Mouse (Mus musculus) common myeloid progenitor, adult 5-6 weeks (primary cell): ENCODE data around the gene Manf. TPM values are rescaled to one million over a fixed set of nuclear protein-coding genes. Genes with fewer than 3 reads are reported as not detected.

ENCODE experiments used
- ATAC-seq: replicated peaks from 2 replicates; pipeline ENCODE4 v1.8.0; 2016; ENCODE audit warnings: low read depth, mild to moderate bottlenecking, moderate TSS enrichment, inconsistent platforms; ENCODE audit not compliant: poor library complexity, severe bottlenecking
- total RNA-seq: library from RNA; stranded (forward); fragments of 200-1000, 187-1606 nt; gene quantifications from 2 replicates; pipeline ENCODE4 v1.2.3, GENCODE M21; 2017

The Manf gene
- total RNA-seq, 1 experiment from 2014 or later = 160 TPM

DNA sequence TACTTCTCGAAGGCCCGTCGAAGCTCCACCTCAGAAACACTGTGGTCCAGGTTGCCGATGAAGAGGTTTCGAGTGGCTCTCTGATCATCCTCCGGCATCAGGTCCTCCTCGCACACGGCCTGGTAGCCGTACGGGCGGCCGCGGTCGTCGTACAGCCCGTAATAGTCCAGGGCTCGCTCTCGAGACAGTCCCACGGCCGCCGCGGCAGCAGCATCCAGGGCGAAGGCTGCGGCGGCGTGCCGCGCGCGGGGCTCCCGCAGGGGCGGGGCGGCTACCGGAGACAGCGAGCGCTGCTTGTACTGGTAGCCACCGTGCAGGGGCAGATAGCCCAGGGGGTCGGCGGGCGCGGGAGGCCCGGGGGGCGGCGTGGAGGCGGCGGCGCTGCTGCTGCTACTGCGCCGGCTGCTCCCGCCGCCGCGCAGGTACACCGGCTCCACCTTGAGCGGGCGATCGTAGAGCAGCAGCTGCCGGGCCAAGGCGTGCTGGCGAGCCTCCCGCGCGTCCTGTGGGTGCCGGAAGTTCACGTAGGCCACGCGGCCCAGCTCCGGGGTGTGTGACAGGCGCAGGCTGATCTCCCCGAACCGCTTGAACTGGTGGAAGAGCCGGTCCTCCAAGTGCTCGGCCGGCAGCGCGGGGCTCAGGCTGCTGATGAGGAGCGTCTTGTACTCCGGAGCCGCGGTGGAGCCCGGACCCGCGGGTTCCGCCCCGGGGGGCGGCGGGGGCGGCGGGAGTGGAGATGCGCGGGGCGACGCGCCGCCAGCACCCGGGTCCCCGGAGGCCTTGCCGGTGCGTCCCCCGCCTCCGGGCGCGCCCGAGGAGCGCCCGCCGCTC is 5.7 kb downstream of the Manf start:
- ATAC-seq = 0 out of 2 replicates have a peak, but pooled peaks have one; percentile 9

- no peak for ATAC-seq
Measured at GRCm38 (mm10) chr9:106884996-106885900, 6.5 kb downstream of the Manf start.

DNA sequence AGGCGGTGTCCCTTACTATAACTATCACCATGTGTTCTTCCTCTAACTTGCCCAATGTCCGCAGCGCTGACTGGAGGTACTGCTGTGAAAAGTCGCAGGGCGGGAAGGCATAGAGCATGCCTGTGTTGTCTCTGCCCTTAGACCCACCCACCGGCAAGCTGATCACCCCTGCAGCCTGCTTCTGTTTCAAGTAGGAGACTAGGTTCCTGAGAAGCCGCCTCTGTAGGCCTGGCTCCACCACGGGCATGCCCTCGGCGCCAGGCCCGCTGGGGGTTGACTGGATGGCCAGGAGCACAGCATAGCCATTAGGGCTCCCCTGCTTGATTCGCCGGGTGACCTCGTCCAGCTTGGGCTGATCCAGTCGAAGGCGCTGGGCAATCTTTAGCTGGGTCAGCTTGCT is 7.5 kb downstream of the Manf start:
- ATAC-seq = no peak

DNA sequence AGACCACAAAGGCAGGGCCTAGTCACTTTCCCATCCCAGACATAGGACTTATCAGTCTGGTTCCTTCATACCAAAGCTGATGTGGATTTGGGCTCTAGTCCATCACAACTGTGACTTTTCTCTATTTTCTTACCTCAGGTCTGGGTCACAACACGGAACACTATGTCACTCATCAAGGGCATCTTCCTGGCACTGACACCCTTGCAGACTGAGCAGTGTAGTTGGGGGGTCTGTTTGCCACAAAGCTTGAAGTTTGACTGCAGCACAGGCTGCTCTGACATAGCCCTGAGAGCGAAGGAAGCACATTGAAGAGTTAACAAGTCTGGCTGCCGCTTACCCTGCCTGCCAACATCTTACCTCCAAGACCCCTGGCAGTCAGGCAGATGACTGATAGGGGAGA is 8.7 kb downstream of the Manf start:
- ATAC-seq = no peak

DNA sequence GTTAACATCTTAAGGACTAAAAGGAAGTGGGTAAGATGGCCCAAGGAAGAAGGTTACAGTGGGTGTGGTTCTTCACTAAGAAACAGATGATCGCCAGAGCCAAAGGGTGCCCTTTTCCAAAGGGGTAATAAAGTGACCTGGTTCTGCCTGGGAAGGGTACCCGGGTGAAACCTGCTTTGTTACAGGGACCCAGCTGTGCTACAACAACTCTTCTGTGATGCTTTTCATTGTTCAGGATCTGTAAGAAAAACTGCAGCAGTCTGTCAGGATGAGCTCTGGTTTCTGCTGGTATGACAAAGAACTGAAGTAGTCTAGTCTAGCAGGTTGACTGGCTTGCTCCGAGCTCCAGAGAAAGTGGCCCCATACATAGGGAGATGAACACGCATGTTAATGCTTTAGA is 9.6 kb downstream of the Manf start:
- ATAC-seq = no peak

- ATAC-seq = no peak
Measured at GRCm38 (mm10) chr9:106881071-106881755, 10.6 kb downstream of the Manf start.

- no peak for ATAC-seq
Measured at GRCm38 (mm10) chr9:106879471-106879870, 12.3 kb downstream of the Manf start.

DNA sequence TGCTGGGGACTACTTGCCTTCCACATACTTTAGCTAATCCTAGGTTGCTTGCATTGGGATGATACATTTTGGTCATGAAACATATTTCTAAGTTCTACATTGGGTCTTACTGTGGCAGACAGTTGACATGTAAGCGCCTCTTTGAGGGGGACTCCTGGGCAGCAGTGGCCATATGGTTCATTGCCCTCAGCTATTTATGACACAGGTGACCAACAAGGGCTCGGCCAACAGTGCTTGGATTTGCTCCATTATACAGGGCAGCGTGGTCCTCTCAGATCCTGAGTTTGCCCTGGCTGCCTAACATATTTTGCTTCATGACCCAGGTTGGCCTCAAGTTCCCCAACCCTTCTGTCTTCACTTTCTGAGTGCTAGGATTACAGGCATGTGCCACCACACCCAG is 15.1 kb downstream of the Manf start:
- no peak for ATAC-seq

DNA sequence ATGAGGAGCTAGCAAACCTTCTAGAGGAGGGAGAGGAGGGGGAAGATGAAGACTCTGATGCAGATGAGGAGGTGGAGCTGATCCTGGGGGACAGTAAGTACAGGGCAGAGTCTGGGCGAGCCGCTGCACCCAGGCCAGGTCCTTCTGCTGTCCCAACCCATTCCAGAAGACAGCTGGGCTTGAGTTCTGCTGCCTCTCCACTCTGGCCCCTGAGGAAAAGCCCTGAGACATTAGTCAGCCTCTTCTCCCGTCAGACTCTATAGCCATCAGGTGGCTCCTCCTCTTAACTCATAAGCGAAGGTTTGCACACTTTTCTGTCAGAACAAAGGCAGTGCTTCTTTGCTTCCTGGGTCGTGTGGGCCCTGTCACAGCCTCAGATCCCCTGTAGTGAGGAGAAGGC is 17.6 kb downstream of the Manf start:
- ATAC-seq = no peak

DNA sequence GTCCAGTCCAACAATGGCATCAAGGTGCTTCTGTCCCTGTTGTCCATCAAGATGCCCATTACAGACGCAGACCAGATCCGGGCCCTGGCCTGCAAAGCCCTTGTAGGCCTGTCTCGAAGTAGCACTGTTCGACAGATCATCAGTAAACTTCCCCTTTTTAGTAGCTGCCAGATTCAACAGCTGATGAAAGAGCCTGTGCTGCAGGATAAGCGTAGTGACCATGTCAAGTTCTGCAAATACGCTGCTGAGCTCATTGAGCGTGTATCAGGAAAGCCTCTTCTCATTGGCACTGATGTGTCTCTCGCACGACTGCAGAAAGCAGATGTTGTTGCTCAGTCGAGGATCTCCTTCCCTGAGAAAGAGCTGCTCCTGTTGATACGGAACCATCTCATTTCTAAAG is 33.7 kb downstream of the Manf start:
- ATAC-seq = peak; percentile 89

DNA sequence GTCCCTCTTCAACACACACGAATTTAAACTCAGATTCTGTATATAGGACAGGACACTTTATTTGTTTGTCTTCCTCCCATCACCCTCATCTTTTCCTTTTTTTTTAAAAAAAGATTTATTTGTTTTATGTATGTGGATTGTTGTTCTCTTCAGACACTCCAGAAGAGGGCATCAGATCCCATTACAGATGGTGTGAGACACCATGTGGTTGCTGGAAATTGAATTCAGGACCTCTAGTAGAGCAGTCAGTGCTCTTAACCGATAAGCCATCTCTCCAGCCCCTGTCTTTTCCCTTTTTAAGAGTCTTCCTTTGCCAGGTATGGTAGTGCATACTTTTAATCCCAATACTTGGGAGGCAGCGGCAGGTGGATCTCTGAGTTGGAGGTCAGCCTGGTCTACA is 35.1 kb downstream of the Manf start:
- ATAC-seq = no peak

DNA sequence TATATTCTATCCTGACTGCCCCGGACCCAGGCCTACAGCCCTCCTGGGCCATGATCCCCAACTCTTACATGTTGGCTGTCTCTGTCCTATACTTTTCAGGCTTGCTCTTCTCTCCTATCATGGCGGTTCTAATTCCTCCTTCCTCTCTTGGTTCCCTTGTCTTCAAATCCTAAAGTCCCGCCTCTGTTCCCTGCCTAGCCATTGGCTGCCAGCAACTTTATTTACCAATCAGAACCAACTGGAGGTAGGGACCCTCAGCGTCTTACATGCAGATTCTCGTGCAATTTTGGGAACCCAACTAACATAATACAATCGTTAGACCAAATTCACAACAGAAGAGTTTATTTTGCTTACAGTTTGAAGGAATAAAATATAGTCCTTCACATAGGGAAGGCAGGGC is 49.0 kb downstream of the Manf start:
- no peak for ATAC-seq

DNA sequence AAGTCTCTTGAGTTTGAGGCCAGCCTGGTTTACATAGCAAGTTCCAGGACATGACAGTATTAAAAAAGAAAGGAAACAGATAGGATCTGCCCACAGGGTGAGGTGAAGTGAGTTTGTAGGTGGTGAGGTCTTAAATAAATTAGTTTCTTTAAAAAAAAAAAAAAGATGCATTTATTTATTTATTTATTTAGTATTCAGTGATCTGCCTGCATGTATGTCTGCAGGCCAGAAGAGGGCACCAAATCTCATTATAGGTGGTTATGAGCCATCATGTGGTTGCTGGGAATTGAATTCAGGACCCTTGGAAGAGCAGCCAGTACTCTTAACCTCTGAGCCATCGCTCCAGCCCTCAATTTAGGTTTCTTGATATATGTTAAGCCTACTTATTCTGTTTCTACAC is 51.2 kb downstream of the Manf start:
- no peak for ATAC-seq

DNA sequence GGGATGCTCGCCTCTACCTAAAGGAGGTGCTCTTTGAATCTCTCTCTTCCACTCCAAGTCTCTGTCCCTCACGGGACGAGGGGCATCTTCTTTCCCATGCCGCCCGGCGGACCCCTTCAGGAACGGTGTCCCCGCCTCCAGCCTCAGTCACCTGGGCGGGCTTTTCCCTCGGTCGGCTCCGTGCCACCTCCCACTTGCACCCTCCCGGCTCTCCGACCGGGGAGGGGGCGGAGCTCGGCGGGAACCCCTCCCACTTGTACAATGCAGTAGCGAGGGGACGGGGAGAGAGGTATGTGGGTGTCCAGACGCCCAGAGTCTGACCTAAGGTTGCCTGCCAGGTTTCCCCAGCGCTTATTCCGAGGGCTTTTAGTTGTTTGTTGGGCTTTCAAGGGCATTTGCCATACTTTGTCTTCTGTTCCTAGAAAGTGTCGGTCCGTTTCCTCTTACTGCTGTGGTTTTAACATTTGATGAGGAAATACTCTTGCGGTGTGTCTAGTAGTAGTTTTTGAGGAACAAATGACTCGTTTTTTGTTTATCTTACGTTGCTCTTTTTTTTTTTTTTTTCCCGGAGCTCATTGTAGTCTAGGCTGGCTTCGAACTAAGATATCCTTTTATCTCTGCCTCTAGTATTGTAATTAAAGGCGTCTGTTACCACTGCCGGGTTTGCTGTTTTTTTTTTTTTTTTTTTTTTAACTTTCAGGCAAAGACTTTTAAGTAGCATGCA is 69.2 kb downstream of the Manf start:
- peak; percentile 70 for ATAC-seq

DNA sequence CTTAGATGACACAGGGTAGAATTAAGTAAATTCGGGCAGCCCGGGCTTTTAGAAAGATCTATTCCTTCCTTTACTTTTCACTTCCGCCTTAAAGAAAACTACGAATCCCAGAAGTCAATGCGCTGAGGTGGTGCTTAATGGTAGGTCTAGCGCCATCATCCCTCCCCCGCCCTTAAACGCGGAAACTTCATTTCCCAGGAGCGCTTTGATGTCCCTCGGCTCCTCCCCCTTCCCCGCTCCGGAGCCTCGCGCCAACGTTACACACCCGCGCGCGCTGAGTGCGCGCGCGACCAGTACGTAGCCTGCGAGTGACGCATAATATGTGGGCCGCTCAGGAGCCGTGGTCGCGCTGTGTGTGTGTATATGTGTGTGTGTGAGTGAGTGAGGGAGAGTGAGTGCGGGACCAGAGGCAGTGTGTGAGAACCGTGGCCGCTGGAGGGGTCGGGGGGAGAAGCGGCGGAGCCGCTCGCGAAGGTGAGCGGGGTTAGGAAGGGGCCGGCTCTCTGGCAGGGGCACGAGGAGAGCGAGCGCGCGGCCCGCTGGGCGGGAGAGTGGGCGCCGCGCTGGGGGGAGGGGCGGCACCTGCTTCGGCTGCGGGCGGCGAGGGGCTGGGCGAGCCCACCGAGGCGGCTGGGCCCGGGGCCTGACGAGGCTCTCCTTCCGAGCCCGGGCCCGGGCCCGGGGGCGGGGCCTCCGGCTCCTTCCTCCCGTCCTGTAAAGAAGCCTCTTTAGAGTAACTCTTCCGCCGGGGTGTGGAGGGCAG is 70.0 kb downstream of the Manf start, which contains the start of gene Dcaf1:
Dcaf1 (plus strand) TSS at position 257 of the 763 bp plus-strand sequence.
- ATAC-seq = peak; percentile 89

- no peak for ATAC-seq
Measured at GRCm38 (mm10) chr9:106821050-106821617, 70.6 kb downstream of the Manf start.

DNA sequence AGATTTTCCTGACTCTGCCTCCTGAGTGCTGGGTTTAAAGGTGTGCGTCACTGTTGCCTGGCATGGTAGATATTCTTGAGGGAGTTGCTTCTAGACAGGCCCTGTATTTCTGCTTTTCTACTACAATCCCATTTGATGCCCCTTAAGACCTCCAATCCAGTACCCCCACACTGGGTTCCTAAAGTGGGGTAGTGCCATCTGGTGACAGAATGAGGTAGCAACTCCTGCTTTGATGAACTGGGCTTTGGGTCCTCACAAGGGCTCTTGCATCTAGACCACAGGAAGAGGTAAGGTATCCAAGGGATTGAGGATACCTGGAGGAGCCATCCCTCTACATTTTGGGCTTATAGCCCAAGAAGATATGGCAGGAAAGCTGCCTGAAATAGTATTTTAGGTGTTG is 72.6 kb downstream of the Manf start:
- no peak for ATAC-seq

DNA sequence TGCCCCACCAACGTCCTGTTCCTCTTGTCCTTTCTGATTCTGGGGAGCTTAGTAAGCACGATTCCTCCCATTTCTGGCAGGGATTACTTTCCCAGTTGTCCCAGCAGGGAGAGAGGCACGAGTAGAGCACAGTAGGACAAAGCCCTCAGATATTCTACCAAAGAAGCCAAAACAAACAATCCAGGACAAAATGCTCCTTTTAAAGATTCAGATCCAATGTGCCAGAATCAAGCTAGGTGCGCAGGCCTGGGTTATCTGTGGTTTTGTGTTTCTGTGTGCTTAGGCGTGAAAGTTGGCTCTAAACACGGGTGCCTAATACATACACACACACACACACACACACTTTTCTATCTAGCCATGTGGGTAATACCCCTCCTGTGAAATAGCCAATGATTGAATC is 73.6 kb downstream of the Manf start:
- no peak for ATAC-seq

DNA sequence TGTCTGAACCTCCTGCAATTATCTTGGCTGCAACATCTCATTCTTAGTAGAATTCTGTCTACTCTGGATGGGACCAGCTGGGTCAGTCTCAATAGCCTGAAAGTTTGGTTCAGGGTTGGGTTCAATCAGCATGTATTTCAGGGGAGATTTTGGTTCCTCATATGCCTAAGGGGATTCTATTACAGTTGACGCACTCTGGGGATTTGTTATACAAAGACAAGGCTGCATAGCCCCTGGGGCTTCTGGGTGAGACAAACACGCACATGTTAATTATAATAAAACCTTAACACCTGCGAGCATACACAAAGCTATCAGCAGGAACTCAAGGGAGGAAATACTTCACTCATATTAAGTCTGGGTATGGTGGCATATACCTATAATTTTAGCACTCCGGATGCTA is 85.3 kb downstream of the Manf start:
- ATAC-seq = no peak
